Mouse (Mus musculus) pancreas, adult 10 weeks (tissue): ENCODE results near the gene Tbc1d30. TPM values are rescaled to one million over a fixed set of nuclear protein-coding genes. Genes with fewer than 3 reads are reported as not detected.

Source experiments
- polyA plus RNA-seq: library from polyadenylated mRNA; stranded (reverse); fragments of 350-450 nt; fragmentation: Illumina TruSeq; extraction: RNeasy Lipid Tissue Mini Kit (QIAGEN cat#74804); gene quantifications from one replicate; pipeline ENCODE4 v1.2.3, GENCODE M21; 2015; ENCODE audit warnings: low read depth, low replicate concordance; ENCODE audit not compliant: insufficient read depth

Tbc1d30 gene
- polyA plus RNA-seq: 3.5 TPM

GRCm38 (mm10) chr10:121351066-121351581 is at the start of gene Tbc1d30:
TSS of gene Tbc1d30 (minus strand) at chr10:121351278.

DNA sequence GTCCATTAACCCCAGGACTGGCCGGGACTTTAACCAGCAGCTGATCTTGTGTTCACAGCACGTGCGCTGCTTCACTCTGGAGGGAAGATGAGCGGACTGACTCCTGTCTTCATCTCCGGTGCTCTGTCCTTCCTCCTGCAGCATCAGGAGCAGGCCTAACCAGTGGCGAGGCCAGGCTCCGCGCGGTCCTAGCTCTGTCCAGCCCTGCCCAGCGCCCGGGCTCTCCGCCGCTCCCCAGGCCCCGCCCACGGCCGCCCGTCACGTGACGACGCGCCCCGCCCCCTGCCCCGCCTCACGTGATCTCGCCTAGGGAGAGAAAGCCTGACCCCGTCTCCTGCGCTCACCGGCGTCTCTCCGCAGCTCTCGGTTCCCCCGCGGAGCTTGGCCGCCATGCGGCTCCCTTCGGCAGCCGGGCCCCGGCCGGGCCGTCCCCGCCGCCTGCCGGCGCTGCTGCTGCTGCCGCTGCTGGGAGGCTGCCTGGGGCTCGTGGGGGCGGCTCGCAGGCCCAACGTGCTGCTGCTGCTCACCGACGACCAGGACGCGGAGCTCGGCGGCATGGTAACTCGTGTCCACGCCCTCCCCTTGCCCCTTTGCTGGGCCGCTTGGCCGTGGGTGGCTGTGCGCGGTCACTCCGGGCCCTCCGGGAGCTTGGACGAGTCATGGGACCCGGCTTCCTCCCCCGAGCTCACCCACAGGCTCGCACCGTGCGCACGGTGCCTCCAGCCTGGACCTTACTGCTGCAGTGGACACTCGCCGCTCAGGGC is 13.9 kb upstream of the Tbc1d30 start, which contains the start of gene Gns:
TSS of gene Gns (plus strand) at position 290 of the 764 bp plus-strand sequence.

Other genes starting within 250 kb of the Tbc1d30 start
- 30.7 TPM for gene Gns, start 13.8 kb upstream of the Tbc1d30 start, polyA plus RNA-seq
- 14.8 TPM for gene Rassf3, start 125.1 kb upstream of the Tbc1d30 start, polyA plus RNA-seq
- gene Tbk1, start 235.5 kb upstream of the Tbc1d30 start, polyA plus RNA-seq: 10.8 TPM